Mouse (Mus musculus) hindbrain, embryonic 13.5 days (tissue): ENCODE data around the gene Ubald1. TPM values are rescaled to one million over a fixed set of nuclear protein-coding genes. Genes with fewer than 3 reads are reported as not detected.

Source experiments
- ATAC-seq: fragments of 200-750 bp; cut with Nextera tagmentation; 2 replicates; pipeline ENCODE4 v1.8.0; 2017; ENCODE audit warnings: moderate TSS enrichment; ENCODE audit not compliant: low FRiP score
- H3K27ac ChIP-seq: fragments of 300-500 bp; sonication (generic); 2 replicates; pipeline ENCODE4 v1.5.1; 2015; ENCODE audit warnings: inconsistent platforms, mild to moderate bottlenecking, moderate library complexity
- H3K27me3 ChIP-seq: fragments of 300-500 bp; sonication (generic); 2 replicates; pipeline ENCODE4 v1.6.1; 2015; ENCODE audit warnings: mild to moderate bottlenecking, inconsistent platforms
- H3K36me3 ChIP-seq: fragments of 300-500 bp; sonication (generic); 2 replicates; pipeline ENCODE4 v1.6.1; 2015; ENCODE audit warnings: mild to moderate bottlenecking, inconsistent platforms
- H3K4me1 ChIP-seq: fragments of 300-500 bp; sonication (generic); replicated peaks from 2 replicates; pipeline ENCODE4 v1.6.1; 2015; ENCODE audit warnings: inconsistent platforms
- H3K4me2 ChIP-seq: fragments of 300-500 bp; sonication (generic); 2 replicates; pipeline ENCODE4 v1.6.1; 2015; ENCODE audit warnings: inconsistent platforms, mild to moderate bottlenecking, moderate library complexity
- H3K4me3 ChIP-seq: fragments of 300-500 bp; sonication (generic); 2 replicates; pipeline ENCODE4 v1.5.1; 2015; ENCODE audit warnings: mild to moderate bottlenecking, inconsistent platforms
- H3K9ac ChIP-seq: fragments of 300-500 bp; sonication (generic); 2 replicates; pipeline ENCODE4 v1.6.1; 2015; ENCODE audit warnings: mild to moderate bottlenecking, inconsistent platforms
- H3K9me3 ChIP-seq: fragments of 300-500 bp; sonication (generic); 2 replicates; pipeline ENCODE4 v1.6.1; 2016; ENCODE audit warnings: inconsistent platforms
- WGBS: fragments of 180-500 bp; shearing (Covaris S2); methylation state at CpG from one replicate; pipeline ENCODE4 v1.1.7; 2015; 5-methylcytosine and 5-hydroxymethylcytosine counted together
- polyA plus RNA-seq: library from polyadenylated mRNA; unstranded; fragments of >200 nt; fragmentation: Nextera tagmentation; extraction: Ambion mirVana; gene quantifications from 2 replicates; pipeline ENCODE4 v1.2.1, GENCODE M21; 2015

The Ubald1 gene
- polyA plus RNA-seq = 53.7 and 54.1 TPM in 2 replicates

- ATAC-seq = peak; percentile 84
- H3K27ac ChIP-seq = peak within 1 kb of the TSS; percentile 99
- peak within 1 kb of the TSS; percentile 67 for H3K4me3 ChIP-seq
- no peaks in the 10 kb centered on the region for H3K9me3 ChIP-seq
- H3K4me2 ChIP-seq = peak within 1 kb of the TSS; percentile 89
- H3K27me3 ChIP-seq = no peaks in the 10 kb centered on the region
- H3K4me1 ChIP-seq = peaks cover 52% of the 10 kb centered on the region
- peaks cover 13% of the 10 kb centered on the region for H3K36me3 ChIP-seq
- under 1% methylated on average over 48 of the region's 48 CpGs for whole genome bisulfite sequencing
- peak within 1 kb of the TSS; percentile 89 for H3K9ac ChIP-seq
Measured at GRCm38 (mm10) chr16:4880136-4880825, at the start of gene Ubald1. Gene Ubald1, minus strand, starts transcription at chr16:4880315.

GRCm38 (mm10) chr16:4928474-4928873 lies 48.4 kb upstream of the Ubald1 start:
- ATAC-seq = no peak
- Histone ChIP-seq H3K4me2 (no peak overlapping the region), H3K27me3 (no peaks in the 10 kb centered on the region), H3K9ac (no peak overlapping the region), H3K4me1 (no peaks in the 10 kb centered on the region), H3K36me3 (peaks cover 99% of the 10 kb centered on the region), H3K9me3 (no peaks in the 10 kb centered on the region), H3K27ac (no peak overlapping the region), H3K4me3 (no peak overlapping the region)
- WGBS = 92% methylated on average over 2 of the region's 2 CpGs

GRCm38 (mm10) chr16:4927967-4928366 lies 47.9 kb upstream of the Ubald1 start:
- ATAC-seq = no peak
- WGBS = 92% methylated on average over 7 of the region's 7 CpGs

GRCm38 (mm10) chr16:4923996-4924395 lies 43.9 kb upstream of the Ubald1 start:
- no peak overlapping the region for H3K9ac ChIP-seq
- no peak overlapping the region for H3K4me2 ChIP-seq
- no peak overlapping the region for H3K4me3 ChIP-seq
- H3K36me3 ChIP-seq = peaks cover 91% of the 10 kb centered on the region
- no peak overlapping the region for H3K27ac ChIP-seq
- H3K4me1 ChIP-seq = no peaks in the 10 kb centered on the region
- 92% methylated on average over 5 of the region's 5 CpGs for WGBS
- no peak for ATAC-seq
- no peaks in the 10 kb centered on the region for H3K9me3 ChIP-seq
- no peaks in the 10 kb centered on the region for H3K27me3 ChIP-seq

More at GRCm38 (mm10) chr16:4927967-4928366, 47.9 kb upstream of the Ubald1 start:
- Histone ChIP-seq H3K27me3 (no peaks in the 10 kb centered on the region), H3K4me2 (no peak overlapping the region), H3K4me3 (no peak overlapping the region), H3K9me3 (no peaks in the 10 kb centered on the region), H3K9ac (no peak overlapping the region), H3K4me1 (no peaks in the 10 kb centered on the region), H3K27ac (no peak overlapping the region), H3K36me3 (peaks cover 99% of the 10 kb centered on the region)

GRCm38 (mm10) chr16:4922481-4922880 lies 42.4 kb upstream of the Ubald1 start:
- Histone ChIP-seq H3K4me3 (no peak overlapping the region), H3K4me1 (no peaks in the 10 kb centered on the region), H3K4me2 (no peak overlapping the region), H3K27ac (no peak overlapping the region), H3K27me3 (no peaks in the 10 kb centered on the region), H3K36me3 (peaks cover 87% of the 10 kb centered on the region), H3K9ac (no peak overlapping the region), H3K9me3 (no peaks in the 10 kb centered on the region)
- 93% methylated on average over 6 of the region's 6 CpGs for WGBS
- ATAC-seq = no peak

- Histone ChIP-seq H3K36me3 (peaks cover 85% of the 10 kb centered on the region), H3K9me3 (no peaks in the 10 kb centered on the region), H3K27ac (no peak overlapping the region), H3K4me3 (no peak overlapping the region), H3K4me2 (no peak overlapping the region), H3K27me3 (no peaks in the 10 kb centered on the region), H3K4me1 (no peaks in the 10 kb centered on the region), H3K9ac (no peak overlapping the region)
- no peak for ATAC-seq
- WGBS = 86% methylated on average over 4 of the region's 4 CpGs
Measured at GRCm38 (mm10) chr16:4920556-4920955, 40.4 kb upstream of the Ubald1 start.

GRCm38 (mm10) chr16:4916608-4917007 lies 36.5 kb upstream of the Ubald1 start:
- H3K36me3 ChIP-seq = peaks cover 84% of the 10 kb centered on the region
- H3K27me3 ChIP-seq = no peaks in the 10 kb centered on the region
- H3K27ac ChIP-seq = no peak overlapping the region
- H3K4me1 ChIP-seq = 0 out of 2 replicates have a peak, but pooled peaks cover 2% of the 10 kb centered on the region
- H3K4me3 ChIP-seq = no peak overlapping the region
- 92% methylated on average over 2 of the region's 2 CpGs for whole genome bisulfite sequencing
- no peak for ATAC-seq
- no peak overlapping the region for H3K9ac ChIP-seq
- H3K4me2 ChIP-seq = no peak overlapping the region
- no peaks in the 10 kb centered on the region for H3K9me3 ChIP-seq

- peaks cover 90% of the 10 kb centered on the region for H3K36me3 ChIP-seq
Measured at GRCm38 (mm10) chr16:4915931-4916330, 35.8 kb upstream of the Ubald1 start.

GRCm38 (mm10) chr16:4913783-4914735 lies 33.9 kb upstream of the Ubald1 start:
- H3K4me2 ChIP-seq = no peak overlapping the region
- no peak overlapping the region for H3K9ac ChIP-seq
- no peak overlapping the region for H3K4me3 ChIP-seq

More at GRCm38 (mm10) chr16:4915931-4916330, 35.8 kb upstream of the Ubald1 start:
- no peak overlapping the region for H3K4me3 ChIP-seq
- 0 out of 2 replicates have a peak, but pooled peaks cover 2% of the 10 kb centered on the region for H3K4me1 ChIP-seq
- H3K4me2 ChIP-seq = no peak overlapping the region
- H3K9me3 ChIP-seq = no peaks in the 10 kb centered on the region
- 92% methylated on average over 3 of the region's 3 CpGs for WGBS
- ATAC-seq = no peak
- H3K9ac ChIP-seq = no peak overlapping the region
- H3K27ac ChIP-seq = no peak overlapping the region
- no peaks in the 10 kb centered on the region for H3K27me3 ChIP-seq

GRCm38 (mm10) chr16:4912907-4913782 lies 33.0 kb upstream of the Ubald1 start:
- peak overlapping the region; percentile 63 for H3K27ac ChIP-seq
- H3K9ac ChIP-seq = 0 out of 2 replicates have a peak overlapping the region, but pooled peaks have one; percentile 19
- 75% methylated on average over 11 of the region's 11 CpGs for WGBS
- no peaks in the 10 kb centered on the region for H3K9me3 ChIP-seq
- no peaks in the 10 kb centered on the region for H3K27me3 ChIP-seq
- ATAC-seq = no peak; the same call in 1 of the 2 replicates
- H3K36me3 ChIP-seq = peaks cover 86% of the 10 kb centered on the region
- H3K4me2 ChIP-seq = no peak overlapping the region
- H3K4me1 ChIP-seq = 0 out of 2 replicates have a peak, but pooled peaks cover 2% of the 10 kb centered on the region
- no peak overlapping the region for H3K4me3 ChIP-seq

More at GRCm38 (mm10) chr16:4913783-4914735, 33.9 kb upstream of the Ubald1 start:
- peak overlapping the region; percentile 63; the same call in 1 of the 2 replicates for H3K27ac ChIP-seq
- WGBS = 40% methylated on average over 12 of the region's 12 CpGs
- H3K36me3 ChIP-seq = peaks cover 90% of the 10 kb centered on the region
- no peaks in the 10 kb centered on the region for H3K27me3 ChIP-seq
- 0 out of 2 replicates have a peak, but pooled peaks cover 2% of the 10 kb centered on the region for H3K4me1 ChIP-seq
- peak; percentile 63 for ATAC-seq
- H3K9me3 ChIP-seq = no peaks in the 10 kb centered on the region

- 80% methylated on average over 10 of the region's 10 CpGs for WGBS
- Histone ChIP-seq H3K4me3 (no peak overlapping the region), H3K4me1 (peaks cover 6% of the 10 kb centered on the region; the same call in 1 of the 2 replicates), H3K9me3 (no peaks in the 10 kb centered on the region), H3K27ac (0 out of 2 replicates have a peak overlapping the region, but pooled peaks have one; percentile 18), H3K9ac (no peak overlapping the region), H3K27me3 (no peaks in the 10 kb centered on the region), H3K36me3 (peaks cover 89% of the 10 kb centered on the region), H3K4me2 (no peak overlapping the region)
- ATAC-seq = no peak
Measured at GRCm38 (mm10) chr16:4912074-4912648, 32.0 kb upstream of the Ubald1 start.
